Mouse (Mus musculus) heart, adult 2 months (tissue): ENCODE data around the gene Nsmce4a.

ENCODE experiments used
- CTCF ChIP-seq: fragments of 200-600 bp; IDR thresholded peaks from 2 replicates; pipeline ENCODE4 v1.8.1; 2022; ENCODE audit warnings: antibody characterized with exemption, mild to moderate bottlenecking, moderate library complexity
- POLR2A ChIP-seq: fragments of 200-500 bp; IDR thresholded peaks from 2 replicates; pipeline ENCODE4 v1.6.1; 2011; ENCODE audit warnings: mild to moderate bottlenecking, low read depth, low read length, control low read depth; ENCODE audit not compliant: insufficient read depth

DNA sequence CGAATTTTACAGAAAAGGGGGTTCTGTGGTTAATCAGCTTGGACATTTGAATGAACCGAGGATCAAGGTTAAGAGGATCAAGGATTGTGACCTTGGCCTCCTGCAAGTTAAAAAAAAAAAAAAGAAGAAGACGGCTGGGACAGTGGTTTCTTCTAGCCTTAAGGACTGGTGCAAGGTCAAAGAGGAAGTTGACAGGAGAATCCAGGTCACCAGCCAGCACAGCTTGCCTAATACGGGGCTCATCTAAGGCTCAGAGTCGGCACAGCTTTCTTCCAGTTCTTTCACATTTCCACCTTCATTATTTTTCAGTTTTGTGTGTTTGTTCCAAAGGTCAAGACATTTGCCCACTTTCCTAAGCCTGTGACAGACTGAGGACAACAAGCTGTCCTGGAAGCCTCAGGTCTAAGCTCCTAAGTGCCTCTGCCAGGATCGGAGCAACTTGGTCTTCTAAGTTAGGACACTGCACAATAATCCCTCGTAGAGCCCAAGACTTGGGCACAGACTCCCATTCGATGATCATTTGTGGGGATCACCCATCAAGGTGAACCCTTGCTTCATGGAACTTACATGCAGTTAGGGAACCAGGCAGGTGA is 18.0 kb upstream of the Nsmce4a start:
- TF ChIP-seq CTCF (no peak), POLR2A (no peak)
